Mouse (Mus musculus): ENCODE data around the gene Crygd. TPM values are rescaled to one million over a fixed set of nuclear protein-coding genes. Genes with fewer than 3 reads are reported as not detected.
A peak's percentile ranks its signal among the peaks of the same experiment; 100 is the strongest.

Gene Crygd
- polyA plus RNA-seq (2016; fragmentation: Nextera tagmentation; extraction: Ambion mirVana): not detected in 2 replicates

- H3K9me3 ChIP-seq (replicated peaks): no peaks in the 10 kb centered on the region
- H3K27ac ChIP-seq: no peak within 1 kb of the TSS
- no peaks in the 10 kb centered on the region for H3K36me3 ChIP-seq
- no peak for DNase-seq (ENCODE audit: low spot score)
- no peaks in the 10 kb centered on the region for H3K27me3 ChIP-seq (ENCODE audit: low read depth, poor library complexity, severe bottlenecking)
- H3K4me1 ChIP-seq: no peaks in the 10 kb centered on the region
- WGBS: 92% methylated on average over 8 of the region's 8 CpGs
- no peak within 1 kb of the TSS for H3K4me3 ChIP-seq
Measured at GRCm38 (mm10) chr1:65063352-65063751, at the start of gene Crygd. Gene Crygd, minus strand, starts transcription at chr1:65063452.

- DNase-seq (ENCODE audit: low spot score): no peak
- Histone ChIP-seq H3K4me1 (0 out of 2 replicates have a peak, but pooled peaks cover 4% of the 10 kb centered on the region), H3K36me3 (no peaks in the 10 kb centered on the region), H3K27ac (no peak overlapping the region), H3K9me3 (replicated peaks) (no peaks in the 10 kb centered on the region), H3K4me3 (no peak overlapping the region), H3K27me3 (ENCODE audit: low read depth, poor library complexity, severe bottlenecking) (no peaks in the 10 kb centered on the region)
- 61% methylated on average over 14 of the region's 14 CpGs for WGBS
Measured at GRCm38 (mm10) chr1:65112807-65113196, 49.5 kb upstream of the Crygd start.

- peak; percentile 83 for DNase-seq (ENCODE audit: low spot score)
- Histone ChIP-seq H3K4me3 (0 out of 2 replicates have a peak overlapping the region, but pooled peaks have one; percentile 19), H3K4me1 (0 out of 2 replicates have a peak, but pooled peaks cover 4% of the 10 kb centered on the region), H3K27me3 (ENCODE audit: low read depth, poor library complexity, severe bottlenecking) (no peaks in the 10 kb centered on the region), H3K36me3 (no peaks in the 10 kb centered on the region), H3K9me3 (replicated peaks) (no peaks in the 10 kb centered on the region), H3K27ac (no peak overlapping the region)
- 14% methylated on average over 8 of the region's 8 CpGs for WGBS
Measured at GRCm38 (mm10) chr1:65112031-65112806, 49.0 kb upstream of the Crygd start.

DNA sequence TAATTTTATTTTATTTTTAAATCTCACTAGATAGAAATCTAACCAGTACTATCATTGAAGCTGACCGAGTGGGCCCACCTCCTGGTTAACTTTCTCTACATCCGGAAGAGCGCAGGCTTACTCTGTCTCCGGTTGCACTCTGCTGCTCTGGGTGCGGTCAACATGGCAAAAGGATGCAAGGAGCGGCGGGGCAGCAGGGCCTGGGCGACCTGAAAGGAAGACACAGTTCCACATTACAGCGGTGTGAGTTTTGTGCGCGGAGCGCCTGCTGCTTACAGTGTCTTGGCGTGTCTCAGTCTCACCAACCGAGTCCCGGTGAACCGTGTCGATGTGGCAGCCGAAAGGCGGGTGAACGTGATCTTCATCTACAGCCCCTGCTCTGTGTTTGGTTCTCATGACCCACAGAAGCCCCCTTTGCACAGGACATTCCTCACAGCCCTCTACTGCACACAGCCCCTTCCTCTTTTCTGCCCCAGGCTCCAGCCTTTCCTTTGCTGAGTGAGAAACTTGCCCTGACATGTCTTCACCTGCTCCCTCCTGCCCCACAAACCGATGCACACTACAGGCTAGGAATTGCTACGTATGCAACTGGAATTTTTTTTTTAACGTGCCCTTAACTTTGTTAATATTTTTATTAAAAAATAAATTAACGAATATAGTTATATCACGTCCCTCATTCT is 46.6 kb upstream of the Crygd start:
- no peaks in the 10 kb centered on the region for H3K27me3 ChIP-seq (ENCODE audit: low read depth, poor library complexity, severe bottlenecking)
- H3K36me3 ChIP-seq: no peaks in the 10 kb centered on the region
- H3K4me3 ChIP-seq: no peak overlapping the region
- 74% methylated on average over 25 of the region's 25 CpGs for WGBS
- H3K4me1 ChIP-seq: 0 out of 2 replicates have a peak, but pooled peaks cover 4% of the 10 kb centered on the region
- no peak overlapping the region for H3K27ac ChIP-seq
- DNase-seq (ENCODE audit: low spot score): no peak
- no peaks in the 10 kb centered on the region for H3K9me3 ChIP-seq (replicated peaks)

DNA sequence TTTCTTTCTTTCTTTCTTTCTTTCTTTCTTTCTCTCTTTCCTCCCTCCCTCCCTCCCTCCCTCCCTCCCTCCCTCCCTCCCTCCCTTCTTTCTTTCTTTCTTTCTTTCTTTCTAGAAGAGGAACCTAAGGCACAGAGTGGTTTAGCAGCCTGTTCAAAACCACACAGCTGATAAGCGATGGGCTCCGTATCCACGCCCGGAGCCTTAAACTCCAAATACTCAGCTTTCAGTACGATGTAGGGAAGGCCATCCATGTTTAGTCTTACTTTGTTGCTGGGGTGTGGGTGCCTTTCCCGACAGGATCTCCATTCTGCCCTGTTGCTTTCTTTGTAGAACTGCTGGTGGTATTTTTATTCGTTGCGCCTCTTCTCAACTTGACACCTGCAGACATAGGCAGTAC is 45.9 kb upstream of the Crygd start:
- DNase-seq (ENCODE audit: low spot score): no peak
- Histone ChIP-seq H3K4me1 (0 out of 2 replicates have a peak, but pooled peaks cover 4% of the 10 kb centered on the region), H3K27ac (no peak overlapping the region), H3K27me3 (ENCODE audit: low read depth, poor library complexity, severe bottlenecking) (no peaks in the 10 kb centered on the region), H3K4me3 (no peak overlapping the region), H3K9me3 (replicated peaks) (no peaks in the 10 kb centered on the region), H3K36me3 (no peaks in the 10 kb centered on the region)
- WGBS: 88% methylated on average over 8 of the region's 8 CpGs

DNA sequence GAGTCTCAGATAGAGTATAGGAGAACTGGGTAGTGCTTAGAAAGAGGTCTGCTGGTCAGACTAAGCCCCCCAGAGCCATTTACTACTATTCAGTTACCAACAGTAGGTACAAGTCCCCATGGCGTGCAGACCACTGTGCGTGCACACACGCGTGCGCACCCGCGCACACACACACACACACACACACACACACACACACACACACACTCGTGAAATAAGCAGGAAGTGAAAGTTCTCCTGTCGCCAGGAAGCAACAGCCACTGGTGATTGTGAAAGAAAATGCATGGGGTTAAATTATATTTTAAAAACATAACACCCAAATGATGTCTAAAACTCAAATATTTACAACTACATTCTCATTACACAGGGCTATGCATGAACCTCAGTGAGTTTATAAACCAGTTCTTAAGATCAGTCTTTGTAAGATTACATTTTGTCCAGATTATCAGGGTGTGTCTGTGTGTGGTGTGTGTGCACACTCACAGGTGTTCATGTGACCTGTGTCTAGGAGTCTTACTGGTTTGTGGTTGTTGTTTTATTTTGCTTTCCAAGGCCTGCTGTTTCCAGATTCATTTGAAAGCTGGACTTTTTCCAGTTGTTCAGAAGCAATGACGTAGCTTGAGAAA is 44.5 kb upstream of the Crygd start:
- no peak for DNase-seq (ENCODE audit: low spot score)
- Histone ChIP-seq H3K4me1 (0 out of 2 replicates have a peak, but pooled peaks cover 2% of the 10 kb centered on the region), H3K27ac (no peak overlapping the region), H3K36me3 (no peaks in the 10 kb centered on the region), H3K9me3 (replicated peaks) (no peaks in the 10 kb centered on the region), H3K27me3 (ENCODE audit: low read depth, poor library complexity, severe bottlenecking) (no peaks in the 10 kb centered on the region), H3K4me3 (no peak overlapping the region)
- 95% methylated on average over 10 of the region's 10 CpGs for WGBS

DNA sequence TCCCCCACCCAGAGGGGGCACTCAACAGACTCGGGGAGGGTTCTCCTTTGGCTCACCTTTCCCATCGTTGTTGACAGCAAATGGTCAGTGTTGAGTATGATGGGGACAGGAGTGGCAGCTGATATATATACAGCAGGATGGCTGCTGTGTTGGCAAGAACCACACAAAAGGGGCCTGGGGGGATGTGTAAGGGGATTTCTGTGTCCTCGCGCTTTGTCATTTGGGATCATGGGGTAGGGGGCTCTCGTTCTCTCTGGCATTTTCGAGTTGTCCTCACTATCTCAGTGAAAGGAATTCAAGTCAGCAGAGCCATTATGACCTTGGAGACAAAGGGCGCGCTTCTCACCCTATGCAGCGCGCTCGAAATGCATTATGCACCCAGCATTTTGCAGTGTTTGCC is 40.0 kb upstream of the Crygd start, which contains the start of gene Cryga:
Cryga (minus strand) TSS at position 101 of the 400 bp plus-strand sequence.
- Histone ChIP-seq H3K27me3 (ENCODE audit: low read depth, poor library complexity, severe bottlenecking) (no peaks in the 10 kb centered on the region), H3K36me3 (no peaks in the 10 kb centered on the region), H3K4me1 (no peaks in the 10 kb centered on the region), H3K9me3 (replicated peaks) (no peaks in the 10 kb centered on the region), H3K4me3 (no peak within 1 kb of the TSS), H3K27ac (no peak within 1 kb of the TSS)
- 91% methylated on average over 11 of the region's 11 CpGs for WGBS
- no peak for DNase-seq (ENCODE audit: low spot score)

DNA sequence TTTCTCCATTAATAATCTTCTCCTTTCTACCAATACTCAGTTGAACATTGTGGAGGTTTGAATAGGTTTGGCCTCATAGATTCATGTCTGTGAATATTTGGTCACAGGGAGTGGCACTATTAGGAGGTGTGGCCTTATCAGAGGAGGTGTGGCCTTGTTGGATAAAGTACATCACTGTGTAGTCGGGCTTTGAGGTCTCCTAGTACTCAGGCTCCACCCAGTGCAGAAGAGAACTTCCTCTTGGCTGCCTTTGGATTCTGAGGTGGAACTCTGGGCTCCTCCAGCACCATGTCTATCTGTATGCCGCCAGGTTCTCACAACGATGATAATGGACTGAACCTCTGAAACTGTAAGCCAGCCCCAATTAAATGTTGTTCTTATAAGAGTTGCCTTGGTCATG is 33.7 kb upstream of the Crygd start:
- H3K9me3 ChIP-seq (replicated peaks): no peaks in the 10 kb centered on the region
- H3K36me3 ChIP-seq: no peaks in the 10 kb centered on the region
- no peak for DNase-seq (ENCODE audit: low spot score)
- no peaks in the 10 kb centered on the region for H3K4me1 ChIP-seq
- H3K27me3 ChIP-seq (ENCODE audit: low read depth, poor library complexity, severe bottlenecking): no peaks in the 10 kb centered on the region
- H3K27ac ChIP-seq: no peak overlapping the region
- H3K4me3 ChIP-seq: no peak overlapping the region
- WGBS: 91% methylated on average over 3 of the region's 3 CpGs

DNA sequence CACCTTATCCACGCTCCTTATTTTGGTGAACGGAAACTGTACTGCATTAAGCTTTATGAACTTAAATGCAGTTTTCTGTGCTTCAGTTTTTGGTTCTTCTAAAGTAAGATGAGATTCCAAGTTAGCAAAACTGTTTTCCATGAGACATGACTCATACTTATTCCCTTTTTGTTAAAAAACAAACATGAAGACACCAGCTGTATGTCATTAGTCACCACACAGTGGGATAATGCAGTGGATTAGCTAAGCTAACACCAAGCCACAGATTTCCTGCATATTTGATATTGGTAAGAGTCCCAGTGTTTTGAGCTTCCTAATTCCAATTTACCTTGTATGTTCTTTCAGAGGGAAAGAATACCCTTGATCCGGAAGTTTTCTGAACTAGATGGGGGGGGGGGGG is 28.3 kb upstream of the Crygd start:
- no peaks in the 10 kb centered on the region for H3K36me3 ChIP-seq
- WGBS: 93% methylated on average over 3 of the region's 3 CpGs
- no peak overlapping the region for H3K4me3 ChIP-seq
- H3K4me1 ChIP-seq: no peaks in the 10 kb centered on the region
- no peaks in the 10 kb centered on the region for H3K9me3 ChIP-seq (replicated peaks)
- DNase-seq (ENCODE audit: low spot score): no peak
- no peak overlapping the region for H3K27ac ChIP-seq
- no peaks in the 10 kb centered on the region for H3K27me3 ChIP-seq (ENCODE audit: low read depth, poor library complexity, severe bottlenecking)

DNA sequence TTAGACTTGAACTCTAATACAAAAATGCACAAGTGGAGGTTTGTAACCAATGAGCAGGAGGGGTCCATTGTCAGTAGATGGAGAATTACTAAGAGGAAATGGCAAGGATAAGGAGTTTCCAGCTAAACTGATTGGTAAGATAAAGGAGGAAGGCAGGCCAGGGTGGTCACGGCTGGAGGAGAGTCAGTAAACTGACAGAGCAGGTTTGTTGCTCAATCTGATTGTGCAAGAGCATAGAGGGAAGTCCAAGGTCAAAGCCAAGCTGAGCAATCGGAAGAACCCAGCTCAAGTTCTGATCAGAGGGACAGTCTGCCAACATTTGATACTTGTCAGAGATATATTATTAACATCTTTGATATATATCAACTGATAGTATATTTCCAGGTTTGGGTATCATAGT is 27.1 kb upstream of the Crygd start:
- 85% methylated on average over 2 of the region's 2 CpGs for WGBS
- Histone ChIP-seq H3K4me1 (no peaks in the 10 kb centered on the region), H3K4me3 (no peak overlapping the region), H3K27ac (no peak overlapping the region), H3K27me3 (ENCODE audit: low read depth, poor library complexity, severe bottlenecking) (no peaks in the 10 kb centered on the region), H3K9me3 (replicated peaks) (no peaks in the 10 kb centered on the region), H3K36me3 (no peaks in the 10 kb centered on the region)
- no peak for DNase-seq (ENCODE audit: low spot score)

DNA sequence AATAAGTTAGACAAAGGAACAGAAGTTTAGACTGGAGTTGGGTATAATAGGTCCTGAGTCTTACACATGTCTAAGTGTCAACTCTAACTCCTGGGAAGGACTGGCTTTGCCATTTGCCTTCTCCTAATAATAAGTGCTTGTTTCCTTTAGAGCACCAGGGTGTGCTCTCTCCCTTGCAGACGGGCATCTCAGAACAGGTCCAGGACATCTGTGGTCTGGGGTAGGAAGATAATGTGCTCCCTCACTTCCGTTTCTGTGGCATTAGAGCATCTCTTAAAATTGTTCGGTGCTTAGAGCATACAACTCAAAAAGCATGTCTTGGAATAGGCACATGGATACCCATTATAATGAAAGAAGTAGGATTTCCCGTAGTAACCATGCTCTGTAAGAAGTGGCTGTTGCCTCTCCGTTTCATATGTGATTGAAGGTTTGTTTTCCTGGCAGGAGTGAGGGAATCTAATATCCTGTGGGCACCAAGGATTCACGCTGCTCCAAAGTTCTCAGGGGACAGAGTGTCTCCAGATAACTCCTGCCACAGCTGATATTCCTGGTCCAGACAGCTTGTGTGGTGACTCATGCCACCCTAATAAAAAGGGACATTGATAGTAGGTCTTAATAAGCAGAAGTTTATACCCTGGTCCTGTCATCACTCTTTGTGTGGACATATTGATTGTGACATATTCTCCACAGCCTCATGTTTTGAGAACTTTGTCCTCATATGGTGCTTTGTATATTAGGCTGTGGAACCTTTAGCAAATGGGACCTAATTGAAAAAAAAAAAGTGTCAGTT is 25.5 kb upstream of the Crygd start:
- DNase-seq (ENCODE audit: low spot score): no peak
- 84% methylated on average over 6 of the region's 6 CpGs for WGBS
- Histone ChIP-seq H3K36me3 (no peaks in the 10 kb centered on the region), H3K4me1 (no peaks in the 10 kb centered on the region), H3K27me3 (ENCODE audit: low read depth, poor library complexity, severe bottlenecking) (no peaks in the 10 kb centered on the region), H3K4me3 (no peak overlapping the region), H3K9me3 (replicated peaks) (no peaks in the 10 kb centered on the region), H3K27ac (no peak overlapping the region)

GRCm38 (mm10) chr1:65082188-65082587 is 18.9 kb upstream of the Crygd start, which contains the start of gene Crygb:
Gene Crygb, minus strand, starts transcription at chr1:65082288.
- H3K4me3 ChIP-seq: no peak within 1 kb of the TSS
- peaks cover 3% of the 10 kb centered on the region; the same call in 1 of the 2 replicates for H3K4me1 ChIP-seq
- no peaks in the 10 kb centered on the region for H3K27me3 ChIP-seq (ENCODE audit: low read depth, poor library complexity, severe bottlenecking)
- 42% methylated on average over 7 of the region's 7 CpGs for WGBS
- H3K9me3 ChIP-seq (replicated peaks): no peaks in the 10 kb centered on the region
- H3K27ac ChIP-seq: no peak within 1 kb of the TSS
- H3K36me3 ChIP-seq: no peaks in the 10 kb centered on the region
- DNase-seq (ENCODE audit: low spot score): no peak
